Mouse (Mus musculus) MEL (cell line): Measurements from ENCODE around the gene Clcn5. TPM values are rescaled to one million over a fixed set of nuclear protein-coding genes. Genes with fewer than 3 reads are reported as not detected.

ENCODE experiments used
- DNase-seq: peaks from one replicate; pipeline ENCODE4 v3.0.0; 2011; ENCODE audit warnings: low read depth, low spot score
- H3K27ac ChIP-seq: 2 replicates; pipeline ENCODE4 v1.5.1; 2012; ENCODE audit warnings: low read depth, mild to moderate bottlenecking, control low read depth, low read length, moderate library complexity; ENCODE audit not compliant: control insufficient read depth
- H3K27me3 ChIP-seq, 2 experiments: fragments of 150-350 bp in 1 of 2; sonication (generic) in 1 of 2; 2 replicates each; pipeline ENCODE4 v1.6.1; 2012; ENCODE audit warnings: low read length in 2 of 2, mild to moderate bottlenecking in 2 of 2, improper control_type of control experiment in 1 of 2, moderate library complexity in 1 of 2; ENCODE audit not compliant: insufficient read depth in 2 of 2, control insufficient read depth in 1 of 2
- H3K36me3 ChIP-seq, 2 experiments: 2 replicates each; pipeline ENCODE4 v1.6.1; 2012 to 2014; ENCODE audit warnings: low read length in 2 of 2, improper control_type of control experiment in 1 of 2, inconsistent platforms in 1 of 2, mild to moderate bottlenecking in 1 of 2; ENCODE audit not compliant: insufficient read depth in 2 of 2, control insufficient read depth in 1 of 2
- H3K4me1 ChIP-seq, 2 experiments: fragments of 150-350 bp in 1 of 2; sonication (generic) in 1 of 2; 2 replicates each; pipeline ENCODE4 v1.6.1; 2012; ENCODE audit warnings: low read length in 2 of 2, improper control_type of control experiment in 1 of 2, mild to moderate bottlenecking in 1 of 2; ENCODE audit not compliant: insufficient read depth in 2 of 2, control insufficient read depth in 1 of 2
- H3K4me3 ChIP-seq, 2 experiments: fragments of 150-350 bp in 1 of 2; sonication (generic) in 1 of 2; 2 replicates each; pipeline ENCODE4 v1.5.1; 2012; ENCODE audit warnings: low read depth in 2 of 2, low read length in 2 of 2, mild to moderate bottlenecking in 2 of 2, moderate library complexity in 2 of 2, control low read depth in 1 of 2, improper control_type of control experiment in 1 of 2; ENCODE audit not compliant: control insufficient read depth in 1 of 2, insufficient read depth in 1 of 2
- H3K79me2 ChIP-seq: 2 replicates; pipeline ENCODE4 v1.6.1; 2012; ENCODE audit warnings: mild to moderate bottlenecking, low read length, moderate library complexity; ENCODE audit not compliant: control insufficient read depth, poor library complexity, insufficient read depth
- H3K9ac ChIP-seq: 2 replicates; pipeline ENCODE4 v1.6.1; 2012; ENCODE audit warnings: low read depth, mild to moderate bottlenecking, control low read depth, low read length, moderate library complexity; ENCODE audit not compliant: control insufficient read depth, poor library complexity, severe bottlenecking
- H3K9me3 ChIP-seq: fragments of 150-350 bp; sonication (generic); replicated peaks from 2 replicates; pipeline ENCODE4 v1.6.1; 2012; ENCODE audit warnings: mild to moderate bottlenecking, low read length, improper control_type of control experiment, moderate library complexity; ENCODE audit not compliant: insufficient read depth
- BHLHE40 ChIP-seq: IDR thresholded peaks from 2 replicates; pipeline ENCODE4 v1.6.1; 2012; ENCODE audit warnings: low read depth, mild to moderate bottlenecking, inconsistent platforms, low read length, improper control_type of control experiment, borderline replicate concordance
- CHD1 ChIP-seq: IDR thresholded peaks from 2 replicates; pipeline ENCODE4 v1.6.1; 2012; ENCODE audit warnings: low read depth, mild to moderate bottlenecking, inconsistent platforms, low read length, improper control_type of control experiment
- CHD2 ChIP-seq: IDR thresholded peaks from 2 replicates; pipeline ENCODE4 v1.6.1; 2011; ENCODE audit warnings: low read length, improper control_type of control experiment
- ELF1 ChIP-seq: IDR thresholded peaks from 2 replicates; pipeline ENCODE4 v1.6.1; 2014; ENCODE audit warnings: low read depth, mild to moderate bottlenecking, inconsistent platforms, low read length, improper control_type of control experiment, moderate library complexity
- EP300 ChIP-seq, 2 experiments: IDR thresholded peaks; 2 replicates each; pipeline ENCODE4 v1.6.1; 2011; ENCODE audit warnings: improper control_type of control experiment in 2 of 2, low read length in 2 of 2, low read depth in 1 of 2, mild to moderate bottlenecking in 1 of 2
- ETS1 ChIP-seq: IDR thresholded peaks from 2 replicates; pipeline ENCODE4 v1.6.1; 2012; ENCODE audit warnings: low read depth, mild to moderate bottlenecking, inconsistent platforms, low read length, improper control_type of control experiment, moderate library complexity
- GABPA ChIP-seq: IDR thresholded peaks from 2 replicates; pipeline ENCODE4 v1.6.1; 2012; ENCODE audit warnings: low read depth, mild to moderate bottlenecking, inconsistent platforms, low read length, improper control_type of control experiment, moderate library complexity
- GATA1 ChIP-seq: IDR thresholded peaks from 2 replicates; pipeline ENCODE4 v1.6.1; 2011; ENCODE audit warnings: low read depth, low read length, improper control_type of control experiment
- HCFC1 ChIP-seq: IDR thresholded peaks from 2 replicates; pipeline ENCODE4 v1.6.1; 2012; ENCODE audit warnings: low read depth, mild to moderate bottlenecking, inconsistent platforms, low read length, improper control_type of control experiment, moderate library complexity
- JUND ChIP-seq: IDR thresholded peaks from 2 replicates; pipeline ENCODE4 v1.6.1; 2011; ENCODE audit warnings: low read depth, mild to moderate bottlenecking, improper control_type of control experiment, low read length
- KAT2A ChIP-seq: conservative IDR thresholded peaks from 2 replicates; pipeline ENCODE4 v1.6.1; 2012; ENCODE audit warnings: low read depth, low read length, improper control_type of control experiment, inconsistent platforms
- MAFK ChIP-seq: IDR thresholded peaks from 2 replicates; pipeline ENCODE4 v1.6.1; 2011; ENCODE audit warnings: low read depth, mild to moderate bottlenecking, low read length, improper control_type of control experiment, borderline replicate concordance
- MAX ChIP-seq: IDR thresholded peaks from 2 replicates; pipeline ENCODE4 v1.6.1; 2011; ENCODE audit warnings: low read length, improper control_type of control experiment
- MAZ ChIP-seq: IDR thresholded peaks from 2 replicates; pipeline ENCODE4 v1.6.1; 2012; ENCODE audit warnings: low read depth, mild to moderate bottlenecking, inconsistent platforms, low read length, improper control_type of control experiment
- MXI1 ChIP-seq: IDR thresholded peaks from 2 replicates; pipeline ENCODE4 v1.6.1; 2011; ENCODE audit warnings: mild to moderate bottlenecking, low read depth, low read length, improper control_type of control experiment
- MYB ChIP-seq: IDR thresholded peaks from 2 replicates; pipeline ENCODE4 v1.6.1; 2011; ENCODE audit warnings: mild to moderate bottlenecking, low read depth, low read length, improper control_type of control experiment
- NELFE ChIP-seq: IDR thresholded peaks from 2 replicates; pipeline ENCODE4 v1.6.1; 2011; ENCODE audit warnings: low read depth, low read length, improper control_type of control experiment
- POLR2AphosphoS2 ChIP-seq: IDR thresholded peaks from 2 replicates; pipeline ENCODE4 v1.6.1; 2011; ENCODE audit warnings: low read length, improper control_type of control experiment
- POLR2AphosphoS5 ChIP-seq: IDR thresholded peaks from 2 replicates; pipeline ENCODE4 v1.6.1; 2012; ENCODE audit warnings: low read depth, borderline replicate concordance, mild to moderate bottlenecking, inconsistent platforms, low read length, moderate library complexity, mixed read lengths
- RAD21 ChIP-seq: IDR thresholded peaks from 2 replicates; pipeline ENCODE4 v1.6.1; 2011; ENCODE audit warnings: mild to moderate bottlenecking, low read depth, low read length, improper control_type of control experiment
- RCOR1 ChIP-seq: IDR thresholded peaks from 2 replicates; pipeline ENCODE4 v1.6.1; 2012; ENCODE audit warnings: low read depth, mild to moderate bottlenecking, inconsistent platforms, low read length, improper control_type of control experiment
- SIN3A ChIP-seq: IDR thresholded peaks from 2 replicates; pipeline ENCODE4 v1.6.1; 2012; ENCODE audit warnings: low read length, improper control_type of control experiment, inconsistent platforms
- TCF12 ChIP-seq: IDR thresholded peaks from 2 replicates; pipeline ENCODE4 v1.6.1; 2014; ENCODE audit warnings: low read depth, mild to moderate bottlenecking, inconsistent platforms, low read length, improper control_type of control experiment, moderate library complexity
- UBTF ChIP-seq: IDR thresholded peaks from 2 replicates; pipeline ENCODE4 v1.6.1; 2012; ENCODE audit warnings: low read depth, mild to moderate bottlenecking, inconsistent platforms, low read length, improper control_type of control experiment, moderate library complexity, borderline replicate concordance; ENCODE audit not compliant: insufficient read depth
- ZKSCAN1 ChIP-seq: IDR thresholded peaks from 2 replicates; pipeline ENCODE4 v1.6.1; 2012; ENCODE audit warnings: low read depth, mild to moderate bottlenecking, inconsistent platforms, low read length, improper control_type of control experiment, moderate library complexity
- ZNF384 ChIP-seq: IDR thresholded peaks from 2 replicates; pipeline ENCODE4 v1.6.1; 2012; ENCODE audit warnings: low read depth, mild to moderate bottlenecking, inconsistent platforms, low read length, improper control_type of control experiment
- polyA plus RNA-seq, 2 experiments: library from polyadenylated mRNA; stranded (reverse) in 1 of 2; unstranded in 1 of 2; fragments of >175 nt in 1 of 2; fragments of >200 nt in 1 of 2; gene quantifications; 2 replicates each; pipeline versions ENCODE4 v1.2.1 to v1.2.4; 2012; ENCODE audit warnings: low replicate concordance in 2 of 2, low read depth in 1 of 2; ENCODE audit not compliant: insufficient read length in 2 of 2, insufficient read depth in 1 of 2, missing spikeins in 1 of 2
- total RNA-seq: library from RNA; depleted of rRNA; stranded (reverse); fragments of 300-350 nt; gene quantifications from 2 replicates; pipeline ENCODE4 v1.2.3, GENCODE M21; 2012

Gene Clcn5
- total and polyA plus RNA-seq, 3 experiments, result 8.1 to 10.4 TPM; not detected in 1

DNA sequence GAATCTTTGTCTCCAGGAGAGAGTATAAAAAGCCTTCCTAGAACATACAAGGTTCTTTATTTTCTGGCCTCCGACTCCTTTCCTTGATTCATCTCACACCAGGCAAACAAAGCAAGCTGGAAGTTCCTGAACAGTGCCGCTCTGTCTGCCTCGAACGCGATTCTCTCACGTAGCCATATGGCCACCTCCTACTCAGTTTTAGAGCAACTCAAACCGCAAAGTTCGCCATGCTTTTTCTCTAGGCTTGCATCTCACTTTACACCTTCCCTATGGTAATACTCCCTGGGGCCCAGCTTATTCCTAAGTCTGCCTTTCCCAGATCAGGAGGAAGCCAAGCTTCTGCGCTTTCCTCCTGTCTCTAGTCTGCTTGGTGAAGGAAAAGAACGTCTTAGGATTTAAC lies 4.0 kb downstream of the Clcn5 start:
- TF ChIP-seq CHD2 (no peak), RAD21 (no peak), GABPA (no peak), UBTF (no peak), MAX (no peak)

DNA sequence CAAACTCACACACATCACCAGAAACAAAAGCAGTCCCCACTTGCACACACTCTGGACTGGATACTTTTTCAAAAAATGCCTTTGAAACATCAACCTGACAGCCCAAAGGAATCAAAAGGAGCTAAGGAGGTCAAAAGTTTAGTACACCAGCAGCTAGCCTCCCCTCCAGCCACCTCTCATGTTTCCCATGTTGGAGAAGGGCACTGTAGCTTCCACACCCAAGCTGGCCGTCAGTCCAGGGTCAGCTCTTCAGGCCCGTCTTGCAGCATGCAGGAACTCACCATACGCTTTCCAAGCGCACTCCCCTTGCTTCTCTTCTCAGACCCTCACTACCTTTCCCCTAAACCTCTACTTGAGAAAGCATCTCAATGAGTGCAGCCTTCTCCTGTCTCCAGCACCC lies 4.5 kb downstream of the Clcn5 start:
- H3K9me3 ChIP-seq, result no peaks in the 10 kb centered on the region
- peaks cover 0 to 13% of the 10 kb centered on the region in 2 experiments; a peak in 3 of 4 replicates for H3K36me3 ChIP-seq
- no peaks in the 10 kb centered on the region for H3K27me3 ChIP-seq
- no peak overlapping the region for H3K27ac ChIP-seq
- H3K4me1 ChIP-seq, result peaks cover 0 to 2% of the 10 kb centered on the region in 2 experiments; a peak in 2 of 4 replicates
- H3K9ac ChIP-seq, result no peak overlapping the region
- H3K4me3 ChIP-seq, result no peak overlapping the region
- no peak for DNase-seq
- H3K79me2 ChIP-seq, result no peaks in the 10 kb centered on the region; the same call in 1 of the 2 replicates
- TF ChIP-seq RAD21, result no peak
- no peak for TF ChIP-seq CHD1
- TF ChIP-seq ELF1, result no peak
- no peak for TF ChIP-seq ZNF384
- no peak for TF ChIP-seq JUND
- TF ChIP-seq POLR2AphosphoS2, result no peak
- no peak for TF ChIP-seq KAT2A

More for the DNA sequence above, 4.0 kb downstream of the Clcn5 start:
- H3K9me3 ChIP-seq, result no peaks in the 10 kb centered on the region
- peaks cover 0 to 4% of the 10 kb centered on the region in 2 experiments; a peak in 2 of 4 replicates for H3K4me1 ChIP-seq
- H3K79me2 ChIP-seq, result no peaks in the 10 kb centered on the region; the same call in 1 of the 2 replicates
- H3K27me3 ChIP-seq, result no peaks in the 10 kb centered on the region
- H3K27ac ChIP-seq, result no peak overlapping the region
- peaks cover 0 to 16% of the 10 kb centered on the region in 2 experiments; a peak in 3 of 4 replicates for H3K36me3 ChIP-seq
- no peak overlapping the region for H3K4me3 ChIP-seq
- no peak for DNase-seq
- no peak overlapping the region for H3K9ac ChIP-seq

DNA sequence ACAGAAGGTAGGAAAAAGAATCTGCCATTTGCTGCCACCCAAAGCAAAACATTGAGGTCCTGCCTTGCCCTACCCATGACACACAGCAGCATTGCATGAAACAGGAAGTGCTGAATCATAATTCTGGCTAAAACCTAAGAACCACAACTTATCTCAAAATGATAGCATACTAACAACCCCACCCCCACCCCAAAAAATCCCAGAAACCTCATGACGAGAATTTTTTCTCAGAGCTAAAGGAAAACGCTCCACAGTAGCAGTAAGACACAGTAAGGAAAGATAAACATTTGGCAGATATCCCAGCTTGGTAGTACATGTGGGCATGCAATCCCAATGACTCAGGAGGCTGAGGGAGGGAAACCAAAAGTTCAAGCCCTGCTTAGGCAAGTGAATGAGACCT lies 10.9 kb downstream of the Clcn5 start:
- H3K4me3 ChIP-seq, result no peak overlapping the region
- H3K27me3 ChIP-seq, result no peaks in the 10 kb centered on the region
- H3K4me1 ChIP-seq, result peaks cover 4 to 9% of the 10 kb centered on the region in 2 experiments; a peak in 3 of 4 replicates
- DNase-seq, result peak; percentile 81
- peak overlapping the region; percentile 49; the same call in 1 of the 2 replicates for H3K27ac ChIP-seq
- no peaks in the 10 kb centered on the region for H3K9me3 ChIP-seq
- H3K9ac ChIP-seq, result no peak overlapping the region
- H3K79me2 ChIP-seq, result no peaks in the 10 kb centered on the region
- peaks cover 0 to 15% of the 10 kb centered on the region in 2 experiments; a peak in 3 of 4 replicates for H3K36me3 ChIP-seq
- TF ChIP-seq ETS1 (peak; percentile 94), TCF12 (peak; percentile 58), MAX (peak; percentile 41; the same call in 1 of the 2 replicates), MXI1 (peak; percentile 58), POLR2AphosphoS5 (no peak), RCOR1 (peak; percentile 99), MAZ (peak; percentile 50; the same call in 1 of the 2 replicates), HCFC1 (0 out of 2 replicates have a peak, but pooled peaks have one; percentile 49), GATA1 (peak; percentile 93), MYB (no peak), SIN3A (peak; percentile 69), ZKSCAN1 (no peak), CHD2 (0 out of 2 replicates have a peak, but pooled peaks have one; percentile 49), NELFE (no peak), MAFK (peak; percentile 90), ELF1 (peak; percentile 70; the same call in 1 of the 2 replicates), EP300 (IDR thresholded peaks at IDR 0.05; ENCODE audit: low read depth in 1 of 2, low read length in 2 of 2) (peak; percentile 90 to 92), BHLHE40 (peak; percentile 18; the same call in 1 of the 2 replicates)
